12 mouse cellular contexts compared by ENCODE assay signal in the genomic region with DNA sequence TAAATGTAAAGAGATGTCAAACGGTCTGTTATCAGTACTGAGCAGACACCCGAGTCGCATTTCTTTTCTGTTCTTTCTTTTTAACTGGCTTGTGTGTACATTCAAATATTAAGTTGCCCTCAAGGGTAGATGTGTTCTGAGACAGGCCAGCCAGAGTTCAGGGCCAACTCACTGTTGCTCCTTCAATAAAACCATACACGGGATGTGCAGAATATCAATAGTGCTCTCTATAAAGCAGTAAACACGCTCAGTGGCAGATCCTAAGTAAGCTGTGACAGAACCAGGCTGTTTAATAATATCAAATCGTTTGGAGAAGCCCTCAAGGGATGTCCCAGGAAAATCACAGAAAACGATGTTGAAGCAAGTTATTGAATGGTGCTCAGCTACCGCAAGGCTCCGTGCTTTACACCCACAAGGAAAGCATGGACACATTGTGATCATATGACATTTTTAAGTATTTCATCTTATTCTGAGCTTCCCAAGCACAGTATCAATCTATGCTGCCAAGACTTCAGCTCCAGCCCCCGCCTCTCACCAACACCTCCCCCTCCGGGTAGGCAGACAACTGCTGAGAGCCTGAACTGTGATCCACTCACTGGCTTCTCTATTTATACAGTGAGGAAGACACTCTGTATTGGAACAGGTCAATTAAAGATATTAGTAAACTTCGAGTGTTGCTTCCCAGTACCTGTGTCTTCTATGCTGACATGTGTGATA.
DNase-seq lines count a peak whose midpoint lies in the region; ATAC-seq and TF ChIP-seq lines count a peak whose summit lies in the region.
"Had no signal": no experiment of that assay in that cellular context is flagged by ENCODE, and none has a peak within 500 bp of the region (broad histone marks: within the 10 kb centered on the region; RNA-seq: fewer than 3 reads in every experiment).

No protein-coding gene starts in this region.

- no peak for TF ChIP-seq CTCF in lung, adult 2 months (IDR thresholded peaks at IDR 0.05; ENCODE audit: insufficient read depth, low read length)

- H3K4me3 ChIP-seq in hindbrain, embryonic 16.5 days (ENCODE audit: low read length), result no peak overlapping the region
- no peak overlapping the region for H3K4me3 ChIP-seq in heart, embryonic 10.5 days
- no peak overlapping the region for H3K4me3 ChIP-seq in lung, adult 2 months (replicated peaks; ENCODE audit: extremely low read depth, low read depth, low read length)
- H3K4me3 ChIP-seq: liver, embryonic 13.5 days had no signal

- intact Hi-C loops in left cerebral cortex, postnatal 25 days (cut with DNase I), result loop anchor here (5.0 kb wide), 1 partner anchor 43 kb away; no protein-coding TSS in a partner anchor

- no peak overlapping the region for H3K9ac ChIP-seq in hindbrain, embryonic 16.5 days (ENCODE audit: low read depth, low read length)
- H3K9ac ChIP-seq: liver, embryonic 13.5 days had no signal

- no peaks in the 10 kb centered on the region for H3K36me3 ChIP-seq in hindbrain, embryonic 16.5 days (ENCODE audit: control insufficient read depth, insufficient read depth, low read length)
- H3K36me3 ChIP-seq in heart, embryonic 10.5 days, result no peaks in the 10 kb centered on the region
- H3K36me3 ChIP-seq: G1E; liver, embryonic 13.5 days had no signal

- no peak overlapping the region for H3K4me2 ChIP-seq in hindbrain, embryonic 16.5 days (ENCODE audit: low read length)
- H3K4me2 ChIP-seq: liver, embryonic 13.5 days had no signal

- H3K27me3 ChIP-seq in hindbrain, embryonic 16.5 days (replicated peaks; ENCODE audit: control insufficient read depth, insufficient read depth, low read length), result no peaks in the 10 kb centered on the region
- H3K27me3 ChIP-seq in heart, embryonic 10.5 days (ENCODE audit: insufficient read depth, poor library complexity, severe bottlenecking), result no peaks in the 10 kb centered on the region
- H3K27me3 ChIP-seq: liver, embryonic 13.5 days had no signal

- H3K27ac ChIP-seq in hindbrain, embryonic 16.5 days (ENCODE audit: low read depth, low read length), result no peak overlapping the region
- H3K27ac ChIP-seq in heart, embryonic 10.5 days, result no peak overlapping the region
- H3K27ac ChIP-seq: liver, embryonic 13.5 days had no signal

- H3K4me1 ChIP-seq in hindbrain, embryonic 16.5 days (ENCODE audit: control insufficient read depth, insufficient read depth, low read depth, low read length), result no peaks in the 10 kb centered on the region
- no peaks in the 10 kb centered on the region for H3K4me1 ChIP-seq in heart, embryonic 10.5 days
- no peaks in the 10 kb centered on the region for H3K4me1 ChIP-seq in lung, adult 2 months (ENCODE audit: control insufficient read depth, insufficient read depth, low read length)
- H3K4me1 ChIP-seq: liver, embryonic 13.5 days had no signal

- 52% methylated on average over 12 of the region's 12 CpGs for WGBS in hindbrain, embryonic 16.5 days
- WGBS in heart, embryonic 10.5 days, result 71% methylated on average over 12 of the region's 12 CpGs
- WGBS in lung, adult 2 months, result 41% methylated on average over 12 of the region's 12 CpGs

- ATAC-seq in hindbrain, embryonic 16.5 days, result peak; percentile 68; the same call in 1 of the 2 replicates

- TF ChIP-seq POLR2A in lung, adult 2 months (IDR thresholded peaks at IDR 0.05; ENCODE audit: borderline replicate concordance, extremely low read depth, low read depth, low read length), result no peak

- H3K9me3 ChIP-seq in hindbrain, embryonic 16.5 days (ENCODE audit: control insufficient read depth, low read length), result no peaks in the 10 kb centered on the region
- no peaks in the 10 kb centered on the region for H3K9me3 ChIP-seq in heart, embryonic 10.5 days
- H3K9me3 ChIP-seq: G1E; liver, embryonic 13.5 days had no signal

- DNase-seq in cerebellum, postnatal 14 days, result peak; percentile 8 to 30
- DNase-seq in cerebellum, adult 9-11 months, result no peak
- DNase-seq in brain, adult 2 months (ENCODE audit: low read depth, low spot score), result peak; percentile 85
- peak; percentile 65 to 95 for DNase-seq in left cerebral cortex, postnatal 25 days (ENCODE audit: low spot score in 2 of 2)
- DNase-seq in heart, embryonic 10.5 days (ENCODE audit: low spot score), result no peak
- DNase-seq in gastrocnemius, adult 8-10 months (ENCODE audit: low spot score in 2 of 2), result no peak
- no peak for DNase-seq in lung, adult 2 months
- DNase-seq: cerebellum, adult 18-20 months; kidney, postnatal 25 days; liver, embryonic 13.5 days had no signal

Comparison
In these comparisons a context has a peak if more than half of its experiments do, and no peak if none do; other contexts are left out.
1. DNase-seq: peak in cerebellum, postnatal 14 days (2 of 2), brain, adult 2 months (single experiment) and left cerebral cortex, postnatal 25 days (2 of 2); none in cerebellum, adult 9-11 months (single experiment), heart, embryonic 10.5 days (single experiment), gastrocnemius, adult 8-10 months (0 of 2) and lung, adult 2 months (single experiment).